Mouse (Mus musculus): Measurements from ENCODE around the gene Ryk. TPM values are rescaled to one million over a fixed set of nuclear protein-coding genes. Genes with fewer than 3 reads are reported as not detected.

The Ryk gene
- polyA plus RNA-seq, 1 experiment: 68.9 TPM

DNA sequence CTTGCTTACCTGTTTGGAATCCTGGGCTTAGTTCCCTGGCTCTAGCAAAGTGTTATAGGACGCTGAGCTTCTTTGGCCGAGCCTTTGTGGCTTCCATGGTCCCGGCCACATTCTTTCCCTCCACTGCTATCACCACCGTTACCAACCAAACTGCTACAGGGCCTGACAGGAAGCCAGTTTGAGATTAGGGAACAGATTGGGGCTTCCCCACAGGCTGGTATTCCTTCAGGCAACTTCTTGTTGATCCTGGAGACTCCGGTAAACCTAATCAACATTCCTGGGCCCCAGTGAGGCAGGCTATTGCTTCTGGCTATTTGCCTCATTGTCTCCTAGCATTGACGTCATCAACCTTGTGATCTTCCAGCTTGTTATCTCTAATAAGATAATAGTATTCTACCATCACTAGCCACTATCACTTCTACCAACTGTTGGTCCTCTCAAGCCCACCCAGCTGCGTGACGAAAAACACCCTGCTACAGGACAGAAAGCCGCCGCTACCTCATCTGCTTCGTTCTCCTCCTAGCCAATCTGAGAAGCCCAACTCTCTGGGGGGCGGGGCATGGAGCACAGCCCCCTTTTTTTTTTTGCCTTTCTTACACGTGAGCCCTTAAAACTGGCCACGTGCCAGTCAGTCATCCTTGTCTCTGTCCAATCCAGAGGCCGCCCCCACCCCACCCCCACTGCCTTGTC is 90.1 kb downstream of the Ryk start:
- no peaks in the 10 kb centered on the region for H3K79me2 ChIP-seq (ENCODE audit: control insufficient read depth, insufficient read depth)
- H3K4me3 ChIP-seq: no peak overlapping the region
- H3K27me3 ChIP-seq (ENCODE audit: control insufficient read depth, insufficient read depth, insufficient read length): no peaks in the 10 kb centered on the region
- no peaks in the 10 kb centered on the region for H3K36me3 ChIP-seq (ENCODE audit: control insufficient read depth, insufficient read depth)
- no peak for TF ChIP-seq TCF12 (IDR thresholded peaks at IDR 0.05; ENCODE audit: insufficient read depth, poor library complexity, severe bottlenecking)
- no peak for TF ChIP-seq REST (IDR thresholded peaks at IDR 0.05; ENCODE audit: insufficient read depth, insufficient read length)
- TF ChIP-seq SRF (IDR thresholded peaks at IDR 0.05; ENCODE audit: control insufficient read depth, insufficient read length, low read depth): no peak
- TF ChIP-seq USF1 (IDR thresholded peaks at IDR 0.05; ENCODE audit: low read depth): no peak
- TF ChIP-seq E2F4 (IDR thresholded peaks at IDR 0.05; ENCODE audit: insufficient read depth): no peak
- H3ac ChIP-seq (ENCODE audit: control insufficient read depth, insufficient read length): no peak overlapping the region
- no peak overlapping the region for H3K4me2 ChIP-seq (ENCODE audit: low read depth)

DNA sequence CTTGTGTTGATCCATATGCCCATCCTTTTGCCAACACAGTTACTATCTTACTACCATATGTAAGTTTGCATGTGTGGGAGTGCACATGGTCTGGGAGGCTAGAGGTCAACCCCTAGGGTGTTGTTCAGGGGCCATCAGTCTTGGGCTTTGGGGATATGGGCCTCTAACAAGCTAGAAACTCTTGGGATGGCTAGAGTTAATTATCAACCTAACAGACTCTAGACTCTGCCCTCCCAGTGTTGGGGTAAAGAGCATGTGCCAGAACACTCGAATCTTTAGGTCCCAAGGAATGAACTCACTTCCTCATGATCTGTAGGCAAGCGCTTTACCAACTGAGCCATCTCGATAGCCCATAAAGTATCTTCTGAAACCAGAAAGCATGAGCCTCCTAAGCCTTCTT is 91.4 kb downstream of the Ryk start:
- no peak overlapping the region for H3ac ChIP-seq (ENCODE audit: control insufficient read depth, insufficient read length)
- H3K27me3 ChIP-seq (ENCODE audit: control insufficient read depth, insufficient read depth, insufficient read length): no peaks in the 10 kb centered on the region
- H3K79me2 ChIP-seq (ENCODE audit: control insufficient read depth, insufficient read depth): no peaks in the 10 kb centered on the region
- H3K36me3 ChIP-seq (ENCODE audit: control insufficient read depth, insufficient read depth): no peaks in the 10 kb centered on the region
- no peak overlapping the region for H3K4me2 ChIP-seq (ENCODE audit: low read depth)
- no peak for TF ChIP-seq USF1 (IDR thresholded peaks at IDR 0.05; ENCODE audit: low read depth)
- no peak for TF ChIP-seq MYOG (IDR thresholded peaks at IDR 0.05; ENCODE audit: control insufficient read depth in 1 of 3, insufficient read depth in 1 of 3, insufficient read length in 2 of 3, low read depth in 2 of 3)
- no peak for TF ChIP-seq POLR2AphosphoS2 (IDR thresholded peaks at IDR 0.05; ENCODE audit: insufficient read length, low read depth)
- TF ChIP-seq REST (IDR thresholded peaks at IDR 0.05; ENCODE audit: insufficient read depth, insufficient read length): no peak
- TF ChIP-seq CEBPB (IDR thresholded peaks at IDR 0.05; ENCODE audit: insufficient read depth, poor library complexity, severe bottlenecking): no peak
- no peak overlapping the region for H3K4me3 ChIP-seq

DNA sequence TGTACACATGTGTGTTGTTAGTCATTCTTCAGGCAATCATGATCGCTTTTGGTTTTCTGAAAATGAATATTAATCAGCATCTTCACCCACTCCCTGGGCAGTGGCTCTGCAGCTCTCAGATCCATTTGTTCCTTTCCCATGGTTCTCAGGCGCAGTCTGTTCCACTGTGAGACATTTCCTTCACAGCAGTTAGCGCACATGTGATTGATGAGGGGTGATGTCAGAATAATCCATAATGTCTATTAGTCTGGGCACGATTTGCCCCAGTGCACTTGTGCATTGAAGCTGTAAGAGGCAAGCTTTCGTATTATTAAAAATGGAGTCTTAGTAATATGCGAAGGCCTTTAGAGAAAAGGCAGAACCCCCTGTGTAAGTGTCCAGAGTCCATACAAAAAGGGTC is 95.1 kb downstream of the Ryk start:
- Histone ChIP-seq H3ac (ENCODE audit: control insufficient read depth, insufficient read length) (no peak overlapping the region), H3K36me3 (ENCODE audit: control insufficient read depth, insufficient read depth) (no peaks in the 10 kb centered on the region), H3K27me3 (ENCODE audit: control insufficient read depth, insufficient read depth, insufficient read length) (no peaks in the 10 kb centered on the region), H3K79me2 (ENCODE audit: control insufficient read depth, insufficient read depth) (no peaks in the 10 kb centered on the region), H3K4me3 (no peak overlapping the region), H3K4me2 (ENCODE audit: low read depth) (no peak overlapping the region)
- no peak for TF ChIP-seq REST (IDR thresholded peaks at IDR 0.05; ENCODE audit: insufficient read depth, insufficient read length)
- no peak for TF ChIP-seq MYOG (IDR thresholded peaks at IDR 0.05; ENCODE audit: control insufficient read depth in 1 of 3, insufficient read depth in 1 of 3, insufficient read length in 2 of 3, low read depth in 2 of 3)
- no peak for TF ChIP-seq MYOD1 (IDR thresholded peaks at IDR 0.05; ENCODE audit: control insufficient read depth in 1 of 3, insufficient read length in 2 of 3, low read depth in 2 of 3)
- TF ChIP-seq POLR2AphosphoS2 (IDR thresholded peaks at IDR 0.05; ENCODE audit: insufficient read length, low read depth): no peak
- TF ChIP-seq POLR2A (IDR thresholded peaks at IDR 0.05; ENCODE audit: insufficient read length, low read depth): no peak
- TF ChIP-seq TCF3 (IDR thresholded peaks at IDR 0.05; ENCODE audit: insufficient read length, low read depth): no peak
- TF ChIP-seq E2F4 (IDR thresholded peaks at IDR 0.05; ENCODE audit: insufficient read depth): no peak
- no peak for TF ChIP-seq TCF12 (IDR thresholded peaks at IDR 0.05; ENCODE audit: insufficient read depth, poor library complexity, severe bottlenecking)
- no peak for TF ChIP-seq CEBPB (IDR thresholded peaks at IDR 0.05; ENCODE audit: insufficient read depth, poor library complexity, severe bottlenecking)
- no peak for TF ChIP-seq USF1 (IDR thresholded peaks at IDR 0.05; ENCODE audit: low read depth)
- TF ChIP-seq MAX (IDR thresholded peaks at IDR 0.05; ENCODE audit: low read depth): no peak
- no peak for TF ChIP-seq SRF (IDR thresholded peaks at IDR 0.05; ENCODE audit: control insufficient read depth, insufficient read length, low read depth)

DNA sequence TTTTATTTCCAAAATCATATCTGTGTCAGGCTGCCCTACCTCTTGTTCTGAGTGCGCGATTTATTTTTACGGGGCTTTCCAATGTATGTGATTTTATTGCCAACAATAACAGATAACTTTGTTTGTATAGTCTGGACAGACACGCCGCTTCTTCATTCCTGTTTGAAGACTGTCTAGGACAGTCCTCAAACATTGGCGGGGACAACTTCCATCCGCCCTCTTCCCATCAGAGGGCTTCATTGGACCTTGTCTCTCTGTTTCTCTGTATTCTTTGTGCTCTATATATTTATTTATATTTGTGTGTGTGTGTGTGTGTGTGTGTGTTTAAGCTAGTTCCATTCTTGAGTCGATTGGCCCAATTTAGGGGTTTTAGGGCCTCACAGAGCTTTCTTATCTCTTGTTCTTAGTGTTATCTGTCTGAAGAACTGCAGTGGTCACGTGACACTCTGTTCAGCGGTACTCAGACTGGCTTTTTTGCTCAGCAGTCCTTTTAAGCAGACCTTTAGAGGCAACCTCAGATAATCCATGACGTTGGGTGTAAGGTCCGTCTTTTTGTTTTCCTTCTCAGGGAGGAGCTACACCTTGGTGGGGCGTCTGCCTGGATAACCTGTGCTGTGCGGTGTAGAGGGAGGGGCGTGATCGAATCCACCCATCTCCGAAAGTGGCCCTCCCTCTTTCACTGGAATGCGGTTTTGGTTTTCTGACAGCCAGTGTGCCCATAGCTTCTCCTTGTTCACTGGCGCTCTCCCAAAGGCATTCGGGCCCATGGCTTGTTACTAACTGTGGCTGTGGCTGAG is 99.4 kb downstream of the Ryk start:
- H3K79me2 ChIP-seq (ENCODE audit: control insufficient read depth, insufficient read depth): no peaks in the 10 kb centered on the region
- TF ChIP-seq POLR2AphosphoS2 (IDR thresholded peaks at IDR 0.05; ENCODE audit: insufficient read length, low read depth) (no peak), TCF12 (IDR thresholded peaks at IDR 0.05; ENCODE audit: insufficient read depth, poor library complexity, severe bottlenecking) (no peak), POLR2A (IDR thresholded peaks at IDR 0.05; ENCODE audit: insufficient read length, low read depth) (no peak), MYOD1 (IDR thresholded peaks at IDR 0.05; ENCODE audit: control insufficient read depth in 1 of 3, insufficient read length in 2 of 3, low read depth in 2 of 3) (no peak), SRF (IDR thresholded peaks at IDR 0.05; ENCODE audit: control insufficient read depth, insufficient read length, low read depth) (no peak), CEBPB (IDR thresholded peaks at IDR 0.05; ENCODE audit: insufficient read depth, poor library complexity, severe bottlenecking) (no peak)
- H3K27me3 ChIP-seq (ENCODE audit: control insufficient read depth, insufficient read depth, insufficient read length): no peaks in the 10 kb centered on the region
- no peak overlapping the region for H3K4me2 ChIP-seq (ENCODE audit: low read depth)
- H3K4me3 ChIP-seq: no peak overlapping the region
- no peak overlapping the region for H3ac ChIP-seq (ENCODE audit: control insufficient read depth, insufficient read length)
- H3K36me3 ChIP-seq (ENCODE audit: control insufficient read depth, insufficient read depth): no peaks in the 10 kb centered on the region

DNA sequence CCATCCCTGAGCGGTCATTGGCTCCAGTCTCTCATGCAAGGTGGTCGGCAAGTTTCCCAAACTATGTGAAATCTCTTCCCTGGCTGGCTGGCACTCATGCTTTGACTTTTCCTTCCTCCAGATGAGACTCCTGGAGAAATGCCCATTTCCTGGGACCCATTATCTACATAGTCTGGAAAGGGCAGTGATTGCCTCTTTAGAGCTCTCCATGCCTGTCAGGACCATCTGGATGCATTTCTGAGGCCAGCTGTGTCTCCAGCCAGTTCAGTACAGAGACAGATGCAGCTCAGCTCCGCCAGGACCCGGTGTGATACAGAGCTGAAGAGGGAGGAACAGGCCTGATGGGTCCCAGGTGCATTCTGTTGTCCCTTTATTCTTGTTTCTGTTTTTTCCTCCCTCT is 107.5 kb downstream of the Ryk start:
- H3K36me3 ChIP-seq (ENCODE audit: control insufficient read depth, insufficient read depth): no peaks in the 10 kb centered on the region
- no peak overlapping the region for H3ac ChIP-seq (ENCODE audit: control insufficient read depth, insufficient read length)
- H3K27me3 ChIP-seq (ENCODE audit: control insufficient read depth, insufficient read depth, insufficient read length): no peaks in the 10 kb centered on the region
- no peaks in the 10 kb centered on the region for H3K79me2 ChIP-seq (ENCODE audit: control insufficient read depth, insufficient read depth)
- no peak overlapping the region for H3K4me2 ChIP-seq (ENCODE audit: low read depth)
- H3K4me3 ChIP-seq: no peak overlapping the region
- TF ChIP-seq E2F4 (IDR thresholded peaks at IDR 0.05; ENCODE audit: insufficient read depth): no peak
- no peak for TF ChIP-seq POLR2A (IDR thresholded peaks at IDR 0.05; ENCODE audit: insufficient read length, low read depth)
- TF ChIP-seq MAX (IDR thresholded peaks at IDR 0.05; ENCODE audit: low read depth): no peak
- no peak for TF ChIP-seq MYOG (IDR thresholded peaks at IDR 0.05; ENCODE audit: control insufficient read depth in 1 of 3, insufficient read depth in 1 of 3, insufficient read length in 2 of 3, low read depth in 2 of 3)
- no peak for TF ChIP-seq SRF (IDR thresholded peaks at IDR 0.05; ENCODE audit: control insufficient read depth, insufficient read length, low read depth)
- no peak for TF ChIP-seq POLR2AphosphoS2 (IDR thresholded peaks at IDR 0.05; ENCODE audit: insufficient read length, low read depth)
- TF ChIP-seq USF1 (IDR thresholded peaks at IDR 0.05; ENCODE audit: low read depth): no peak
- TF ChIP-seq TCF3 (IDR thresholded peaks at IDR 0.05; ENCODE audit: insufficient read length, low read depth): no peak
- no peak for TF ChIP-seq TCF12 (IDR thresholded peaks at IDR 0.05; ENCODE audit: insufficient read depth, poor library complexity, severe bottlenecking)
- no peak for TF ChIP-seq REST (IDR thresholded peaks at IDR 0.05; ENCODE audit: insufficient read depth, insufficient read length)
- TF ChIP-seq MYOD1 (IDR thresholded peaks at IDR 0.05; ENCODE audit: control insufficient read depth in 1 of 3, insufficient read length in 2 of 3, low read depth in 2 of 3): no peak
- TF ChIP-seq CEBPB (IDR thresholded peaks at IDR 0.05; ENCODE audit: insufficient read depth, poor library complexity, severe bottlenecking): no peak
